Mouse (Mus musculus) spleen, embryonic (tissue): ENCODE measurements at regions not wholly inside any gene's neighbourhood (a gene's known extent, or its start where the extent isn't known, plus 50 kb on each side); places are given as distances from the start of the nearest gene placed in this dataset.

Experiments
- CTCF ChIA-PET: fragments of 350-600 bp; sonication (Branson Sonifier 250); formaldehyde crosslinking; loops from one replicate; lab custom pipeline; 2022; lab: Charles Lee

DNA sequence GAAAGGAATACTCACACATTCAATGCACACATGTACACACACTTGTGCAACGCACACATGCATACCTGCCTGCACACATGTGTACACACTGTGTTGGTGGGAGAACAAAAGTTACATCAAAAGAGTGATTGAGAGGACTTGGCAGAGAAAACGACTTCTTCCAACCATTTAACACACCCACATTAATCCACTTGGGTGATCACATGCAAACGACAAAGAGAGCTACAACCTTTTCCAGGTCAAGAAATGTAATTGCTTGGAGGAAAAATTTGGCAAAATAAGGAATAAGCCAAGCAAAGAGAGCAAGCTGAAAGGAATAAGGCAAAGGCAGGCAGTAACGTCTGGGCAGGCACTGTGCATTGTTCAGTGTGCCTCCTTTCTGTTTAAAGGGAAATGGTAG lies 67.3 kb downstream of the C1d start:
- CTCF ChIA-PET, result no interaction called here

DNA sequence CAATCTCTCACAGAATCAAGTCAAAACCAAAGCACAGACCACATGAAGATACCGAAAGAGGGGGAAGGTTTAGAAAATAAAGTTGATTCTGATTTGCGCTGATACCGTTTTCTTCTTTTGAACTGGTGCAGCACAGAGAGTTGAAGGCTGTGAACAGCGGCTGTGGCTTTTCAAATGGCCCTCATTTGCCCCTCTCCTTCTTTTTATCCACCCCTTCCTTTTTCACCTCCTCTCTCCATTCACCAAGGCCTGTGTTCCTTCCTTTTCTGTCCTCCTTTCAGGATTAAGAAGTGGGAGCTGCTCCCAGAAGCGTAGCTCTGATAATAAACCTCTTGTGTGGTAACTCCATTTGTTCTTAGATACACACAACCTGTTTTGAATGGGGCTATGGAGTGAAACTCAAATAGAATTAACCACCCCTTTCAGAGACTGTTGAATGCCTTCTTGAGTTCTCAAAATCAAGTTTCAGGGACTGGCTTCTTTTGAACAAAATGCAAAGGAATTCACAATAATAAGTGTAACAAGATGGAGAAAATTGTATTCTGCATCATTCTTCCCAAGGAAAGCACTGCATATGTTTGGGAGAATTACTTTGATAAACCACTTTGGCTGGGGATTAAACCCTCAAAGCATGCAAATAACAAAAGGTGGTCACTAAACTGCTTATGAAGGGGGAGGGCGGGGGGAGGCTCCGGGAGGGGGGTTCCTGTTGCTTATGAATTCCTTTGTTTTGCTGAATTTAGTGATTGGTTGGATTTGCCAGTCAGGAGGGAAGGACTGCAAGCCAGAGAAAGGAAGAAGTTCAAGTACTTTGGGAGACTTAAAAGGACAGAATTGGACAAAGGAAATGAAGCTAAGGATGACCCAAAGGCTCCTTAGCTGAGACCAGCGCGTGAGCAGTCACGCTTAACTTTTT lies 68.6 kb downstream of the C1d start:
- CTCF ChIA-PET, result no interaction called here

DNA sequence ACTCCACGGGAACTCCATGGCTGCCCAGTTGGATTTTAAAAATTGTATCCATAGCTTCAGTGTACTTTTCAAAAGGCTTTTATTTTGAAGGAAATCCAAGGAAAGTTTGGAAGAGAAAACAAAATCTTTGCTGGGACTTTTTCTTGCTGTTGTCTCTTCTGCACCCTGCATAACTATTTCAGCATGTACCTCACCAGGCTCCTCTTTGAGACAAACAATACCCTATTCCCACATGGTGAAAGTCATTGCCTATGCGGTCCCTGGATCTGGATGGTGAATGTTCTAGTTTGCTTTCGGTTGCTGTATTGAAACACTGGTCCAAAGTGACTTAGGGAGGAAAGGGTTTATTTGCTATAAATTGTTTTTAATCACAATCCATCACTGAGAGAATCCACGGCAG lies 69.3 kb downstream of the C1d start:
- CTCF ChIA-PET, result no interaction called here

GRCm38 (mm10) chr11:17351476-17351875 lies 94.1 kb downstream of the C1d start:
- CTCF ChIA-PET, result no interaction called here

DNA sequence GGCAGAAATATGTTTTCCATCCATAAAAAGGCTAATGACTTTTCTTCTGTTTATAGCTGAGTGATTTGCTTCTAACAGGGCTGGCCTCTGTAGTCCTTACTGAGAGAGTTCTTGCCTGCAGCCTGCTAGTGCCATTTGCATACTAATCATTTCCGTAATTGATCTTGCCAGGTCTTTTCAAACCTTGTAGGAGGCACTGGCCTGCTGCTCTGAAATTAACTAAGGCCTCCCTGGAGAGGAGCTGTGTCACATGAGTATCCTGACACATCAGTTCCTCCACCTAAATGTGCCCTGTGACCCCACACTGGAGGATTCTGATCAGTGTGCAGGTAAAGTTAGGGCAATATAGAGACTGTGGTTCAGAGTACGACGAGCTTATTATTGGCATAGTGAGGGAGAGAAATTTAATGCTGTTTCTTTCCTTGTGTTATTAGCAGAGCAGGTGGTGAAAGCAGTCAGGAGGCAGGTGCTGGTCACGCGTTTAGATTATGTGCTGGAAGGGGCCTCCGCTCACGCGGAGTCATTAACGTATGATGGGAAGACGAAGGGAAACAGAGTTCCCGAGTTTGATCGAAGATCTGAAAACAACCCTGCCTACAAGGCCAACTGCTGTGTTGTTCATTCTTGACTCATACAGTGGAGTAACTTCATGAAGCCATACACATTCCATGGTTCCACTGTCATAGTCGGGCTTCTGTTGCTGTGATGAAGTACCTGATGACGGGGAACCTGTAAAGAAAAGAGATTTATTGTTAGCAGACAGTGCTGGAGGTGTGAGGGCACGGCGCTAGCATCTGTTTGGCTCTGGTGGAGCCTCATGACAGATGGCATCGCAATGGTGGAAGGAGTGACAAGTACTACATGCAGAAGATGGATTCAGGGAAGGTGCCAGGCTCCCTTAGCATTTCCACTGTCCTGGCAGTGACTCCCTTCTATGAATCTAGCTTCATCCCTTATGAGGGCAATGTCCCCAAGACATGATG lies 95.1 kb downstream of the C1d start:
- CTCF ChIA-PET, result no interaction called here

DNA sequence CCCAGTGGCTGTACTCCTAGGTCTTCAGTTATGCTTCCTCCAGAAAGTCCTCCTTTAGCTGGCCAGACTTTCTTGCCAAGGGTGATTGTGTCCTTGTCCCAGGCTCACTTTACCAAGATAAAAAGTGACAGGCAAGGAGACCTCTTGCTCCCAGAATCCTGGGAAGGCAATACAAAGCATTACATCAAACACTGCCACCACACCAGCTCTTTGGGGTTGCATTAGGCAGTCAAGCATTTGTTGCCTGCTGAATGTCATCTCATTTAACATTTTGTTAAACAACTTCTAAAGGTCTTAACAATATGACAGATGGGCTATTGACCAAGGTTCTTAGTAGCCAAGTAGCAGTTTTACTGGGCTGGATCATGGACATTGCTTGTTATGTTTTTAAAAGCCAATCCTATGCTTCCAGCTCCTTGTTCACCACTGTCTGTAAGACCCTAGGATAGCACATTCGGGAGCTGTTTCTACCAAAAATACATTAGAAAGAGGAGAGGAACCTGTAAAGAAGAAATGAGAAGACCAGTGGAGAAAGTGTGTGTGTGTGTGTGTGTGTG lies 102.4 kb downstream of the C1d start:
- CTCF ChIA-PET, result no interaction called here

GRCm38 (mm10) chr11:17377859-17378258 lies 120.5 kb downstream of the C1d start:
- CTCF ChIA-PET, result no interaction called here

DNA sequence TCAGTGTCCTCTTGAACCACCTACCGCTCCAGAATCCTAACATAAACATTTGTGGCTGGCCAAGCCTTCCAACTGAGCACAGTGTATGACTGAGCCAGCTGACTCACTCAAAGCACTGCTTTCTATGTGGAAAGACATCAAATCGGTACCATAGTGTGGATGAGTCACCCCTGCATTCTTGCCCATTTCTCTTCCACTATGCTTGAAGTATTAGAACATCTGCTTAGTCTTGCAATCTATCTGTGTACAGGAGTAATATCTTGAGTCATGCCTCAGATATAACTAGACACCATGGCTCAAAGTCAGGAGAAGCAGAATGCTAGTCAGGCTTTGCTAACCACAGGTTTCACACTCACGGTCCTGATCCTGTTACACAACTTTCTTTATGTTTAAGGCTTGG lies 129.4 kb downstream of the C1d start:
- CTCF ChIA-PET, result no interaction called here

- CTCF ChIA-PET, result no interaction called here
These were observed 136.5 kb downstream of the C1d start for GRCm38 (mm10) chr11:17393832-17394231.

GRCm38 (mm10) chr11:17414531-17414930 lies 157.2 kb downstream of the C1d start:
- CTCF ChIA-PET, result no interaction called here

DNA sequence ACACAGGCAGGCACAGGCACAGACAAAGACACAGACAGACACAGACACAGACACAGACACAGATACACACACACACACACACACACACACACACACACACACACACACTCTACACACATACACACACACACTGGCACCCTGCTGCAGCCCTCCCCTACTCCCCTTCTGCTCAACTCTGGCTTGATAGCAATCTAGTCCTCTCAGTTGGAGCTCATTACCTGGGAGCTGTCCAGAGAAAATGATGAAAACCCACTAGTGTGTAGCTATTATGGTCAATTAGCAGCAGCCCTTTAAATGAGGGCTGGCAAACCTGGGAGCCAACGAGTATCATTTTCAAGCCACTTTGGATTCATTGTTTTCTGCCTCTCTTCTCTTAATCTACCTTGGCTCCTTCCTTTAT lies 157.8 kb downstream of the C1d start:
- CTCF ChIA-PET, result interaction anchor here (0.7 kb wide), 2 partner anchors 42 to 249 kb away, joined by 4 to 7 read pairs; no protein-coding TSS in a partner anchor

DNA sequence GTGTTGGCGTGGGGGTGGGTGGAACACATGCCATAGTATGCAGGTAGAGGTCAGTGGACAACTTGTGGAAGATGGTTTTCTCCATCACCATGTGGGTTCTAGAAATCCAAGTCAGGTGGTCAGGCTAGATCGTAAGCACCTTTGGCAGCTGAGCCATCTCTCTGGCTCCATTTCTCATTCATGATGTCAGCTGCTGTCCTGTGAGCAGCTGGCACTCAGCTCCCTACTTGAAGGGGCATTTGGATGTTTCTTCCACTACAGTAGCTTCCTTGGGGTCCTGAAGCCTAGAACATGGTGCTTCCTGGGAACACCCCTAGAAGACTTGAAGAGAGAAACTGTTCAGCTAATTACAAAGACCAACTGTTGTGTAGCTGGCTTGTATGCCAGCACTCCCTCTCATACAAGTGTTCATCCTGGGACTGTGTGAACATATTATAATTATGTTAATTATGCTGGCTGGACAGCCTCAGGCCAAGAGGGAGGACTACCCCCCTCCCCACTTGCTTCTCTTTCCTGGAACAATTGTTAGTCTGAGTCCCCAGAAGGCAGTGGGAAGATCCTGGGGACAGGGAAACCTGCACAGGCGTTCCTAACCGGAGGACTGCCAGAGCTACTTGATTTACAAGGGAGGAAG lies 160.4 kb downstream of the C1d start:
- CTCF ChIA-PET, result no interaction called here

DNA sequence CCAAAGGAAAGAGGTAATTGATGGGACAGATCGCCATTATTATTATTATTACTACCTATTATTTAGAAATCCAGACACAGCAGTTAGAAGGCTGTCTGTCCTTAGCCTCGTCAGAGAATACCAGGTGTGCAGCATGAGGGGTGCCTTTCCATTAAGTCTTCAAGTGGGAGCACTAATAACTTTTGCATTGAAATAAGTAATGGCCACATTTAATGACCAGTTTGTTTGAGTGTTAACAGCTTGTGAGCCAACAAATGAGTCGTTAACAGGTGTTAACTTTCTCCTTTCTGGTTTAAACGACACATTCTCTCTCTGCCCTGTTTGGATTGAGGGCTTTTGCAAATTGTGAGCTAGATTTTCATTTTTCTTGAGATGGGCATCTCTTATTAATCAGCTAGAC lies 184.8 kb downstream of the C1d start:
- CTCF ChIA-PET, result no interaction called here

GRCm38 (mm10) chr11:17449289-17449688 lies 191.9 kb downstream of the C1d start:
- CTCF ChIA-PET, result no interaction called here

- CTCF ChIA-PET, result no interaction called here
These were observed 193.1 kb downstream of the C1d start for GRCm38 (mm10) chr11:17450360-17451045.

- CTCF ChIA-PET, result no interaction called here
These were observed 194.1 kb downstream of the C1d start for GRCm38 (mm10) chr11:17451451-17451850.

DNA sequence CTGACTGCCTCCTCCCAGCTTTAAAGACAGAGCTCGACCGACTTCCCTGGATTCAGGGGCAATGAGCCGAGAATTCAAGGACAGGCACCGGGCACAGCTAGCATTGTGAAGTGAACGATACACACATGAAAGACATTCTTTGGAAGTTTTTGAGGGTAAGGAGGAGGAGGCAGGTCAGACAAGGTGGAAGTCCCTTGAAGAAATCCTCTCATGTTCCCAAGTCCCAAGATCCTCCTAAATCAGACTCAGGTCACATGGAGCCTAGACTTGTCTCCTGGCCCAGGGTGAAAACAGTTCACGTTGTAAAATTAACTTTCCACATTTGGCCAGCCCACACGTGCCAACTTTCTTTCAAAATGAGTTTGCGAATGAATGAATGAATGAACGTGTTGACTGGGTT lies 196.2 kb downstream of the C1d start:
- CTCF ChIA-PET, result no interaction called here

GRCm38 (mm10) chr11:17458946-17459345 lies 201.6 kb downstream of the C1d start:
- CTCF ChIA-PET, result no interaction called here

GRCm38 (mm10) chr11:17460024-17460919 lies 202.9 kb downstream of the C1d start:
- CTCF ChIA-PET, result interaction anchor here (0.6 kb wide), 1 partner anchor 409 kb away, joined by 4 read pairs; no protein-coding TSS in a partner anchor

DNA sequence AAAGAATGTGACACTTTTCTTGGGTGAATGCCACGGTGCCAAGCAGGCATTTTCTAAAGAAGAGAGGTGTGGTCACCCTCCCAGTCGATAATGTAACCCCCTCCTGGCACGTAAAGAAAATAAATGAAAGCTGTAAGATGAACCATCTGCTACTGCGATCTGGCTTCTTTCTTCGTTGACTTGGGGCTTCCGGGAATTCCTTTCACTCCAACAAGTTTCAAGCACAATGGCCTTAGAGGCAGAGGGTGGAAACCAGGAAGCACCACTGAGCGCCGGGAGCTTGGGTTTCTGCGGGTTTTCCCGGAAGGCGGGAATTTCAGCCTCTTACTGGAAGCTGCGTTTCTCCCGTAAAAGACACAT lies 203.5 kb downstream of the C1d start:
- CTCF ChIA-PET, result interaction anchor here (0.6 kb wide), 1 partner anchor 408 kb away, joined by 4 read pairs; no protein-coding TSS in a partner anchor
